Mouse (Mus musculus) A20 (cell line): ENCODE data around the gene Socs5.
"Not testable (repeated sequence)": the region's sequence is repeated elsewhere in the genome, so short reads cannot be mapped to it uniquely, and the experiment has no call there.

Experiments used
- DNase-seq: peaks from one replicate; pipeline ENCODE4 v3.0.0-alpha.2; 2011; ENCODE audit warnings: low read depth, low spot score

The Socs5 gene

GRCm38 (mm10) chr17:87107623-87108221, at the start of gene Socs5:
Socs5 (plus strand) TSS chr17:87107679.
- DNase-seq = no peak

GRCm38 (mm10) chr17:87062639-87063038, 44.8 kb upstream of the Socs5 start:
- no peak for DNase-seq

GRCm38 (mm10) chr17:87063461-87063860, 44.0 kb upstream of the Socs5 start:
- DNase-seq = no peak

GRCm38 (mm10) chr17:87063969-87064368, 43.5 kb upstream of the Socs5 start:
- peak; percentile 21 for DNase-seq

GRCm38 (mm10) chr17:87068997-87069396, 38.5 kb upstream of the Socs5 start:
- DNase-seq = no peak

GRCm38 (mm10) chr17:87072183-87072582, 35.3 kb upstream of the Socs5 start:
- DNase-seq = not testable (repeated sequence)

GRCm38 (mm10) chr17:87072766-87073440, 34.6 kb upstream of the Socs5 start:
- DNase-seq = no peak

- DNase-seq = no peak
Measured at GRCm38 (mm10) chr17:87073470-87073869, 34.0 kb upstream of the Socs5 start.

GRCm38 (mm10) chr17:87078217-87078616, 29.3 kb upstream of the Socs5 start:
- DNase-seq = not testable (repeated sequence)

- no peak for DNase-seq
Measured at GRCm38 (mm10) chr17:87080724-87081123, 26.8 kb upstream of the Socs5 start.

GRCm38 (mm10) chr17:87082547-87082946, 24.9 kb upstream of the Socs5 start:
- no peak for DNase-seq

- DNase-seq = no peak
Measured at GRCm38 (mm10) chr17:87083671-87084070, 23.8 kb upstream of the Socs5 start.

- no peak for DNase-seq
Measured at GRCm38 (mm10) chr17:87085726-87086125, 21.8 kb upstream of the Socs5 start.

- no peak for DNase-seq
Measured at GRCm38 (mm10) chr17:87089296-87089695, 18.2 kb upstream of the Socs5 start.

GRCm38 (mm10) chr17:87093061-87093460, 14.4 kb upstream of the Socs5 start:
- DNase-seq = no peak

- no peak for DNase-seq
Measured at GRCm38 (mm10) chr17:87096951-87097350, 10.5 kb upstream of the Socs5 start.

GRCm38 (mm10) chr17:87097576-87097975, 9.9 kb upstream of the Socs5 start:
- DNase-seq = no peak

- DNase-seq = no peak
Measured at GRCm38 (mm10) chr17:87100947-87101346, 6.5 kb upstream of the Socs5 start.

GRCm38 (mm10) chr17:87102636-87103035, 4.8 kb upstream of the Socs5 start:
- DNase-seq = no peak

- DNase-seq = no peak
Measured at GRCm38 (mm10) chr17:87103060-87103459, 4.4 kb upstream of the Socs5 start.

GRCm38 (mm10) chr17:87104276-87104675, 3.2 kb upstream of the Socs5 start:
- no peak for DNase-seq

GRCm38 (mm10) chr17:87105941-87106340, 1.5 kb upstream of the Socs5 start:
- DNase-seq = no peak
